Mouse (Mus musculus) cerebellum, adult 9-11 months (tissue): ENCODE data around the gene Spns3.

Experiments used
- DNase-seq: peaks from one replicate; pipeline ENCODE4 v3.0.0; 2022

The Spns3 gene

DNA sequence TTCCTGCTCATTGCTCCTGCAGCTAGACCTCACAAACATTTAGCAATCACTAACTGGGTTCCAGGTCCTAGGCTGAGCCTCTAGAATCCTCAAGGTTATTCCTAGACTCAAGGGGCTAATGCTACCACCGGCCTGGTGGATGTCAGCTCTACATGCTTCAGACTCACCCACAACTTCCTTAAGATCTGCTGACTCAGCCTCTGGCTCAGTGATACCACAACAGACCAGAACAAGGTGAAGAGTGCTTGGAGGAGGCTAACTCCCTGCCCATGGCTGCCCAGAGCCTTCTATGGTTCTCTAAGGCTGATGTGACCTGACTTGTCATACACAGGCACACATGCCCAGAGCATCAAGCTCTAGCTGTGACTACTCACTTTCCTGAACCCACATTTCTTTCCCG lies 70.8 kb downstream of the Spns3 start:
- DNase-seq: no peak

DNA sequence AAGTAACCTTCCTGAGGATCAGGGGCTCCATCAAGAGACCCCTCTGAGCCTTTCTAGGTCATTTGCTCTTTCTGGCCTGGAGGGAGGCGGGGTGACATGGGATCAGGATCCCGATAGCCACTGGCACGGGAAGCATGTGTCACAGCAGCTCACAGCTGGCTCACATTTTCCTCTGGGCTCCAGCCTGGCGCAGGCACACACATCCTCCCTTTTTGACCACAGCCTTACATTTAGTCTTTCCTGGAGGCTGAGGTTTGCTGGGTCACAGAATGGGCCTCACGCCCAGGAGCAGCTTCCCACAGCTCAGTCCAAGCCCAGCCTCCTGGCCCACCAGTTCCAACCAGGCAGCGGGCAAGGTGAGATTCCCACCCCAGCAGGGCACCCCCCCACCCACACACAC lies 72.1 kb downstream of the Spns3 start:
- DNase-seq: no peak

DNA sequence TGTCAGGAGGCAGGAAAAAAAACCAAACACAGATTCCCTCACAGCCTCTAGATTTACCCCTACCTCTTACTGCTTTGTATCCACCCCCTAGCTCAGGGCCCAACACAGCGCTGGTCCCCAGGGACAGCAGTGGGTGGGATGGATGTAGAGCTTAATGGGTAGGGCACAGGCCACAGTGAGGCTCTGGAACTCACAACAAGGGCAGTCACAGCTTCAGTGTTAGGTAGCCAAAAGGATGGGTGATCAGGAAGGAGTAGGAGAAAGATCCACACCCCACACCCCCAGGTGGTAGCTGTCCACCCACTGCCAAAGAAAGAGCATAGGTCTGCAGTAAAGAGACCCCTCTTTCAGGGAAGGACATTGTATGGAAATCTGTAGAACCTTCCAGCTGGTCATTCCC lies 72.7 kb downstream of the Spns3 start:
- no peak for DNase-seq

- no peak for DNase-seq
These were observed 73.1 kb downstream of the Spns3 start for GRCm38 (mm10) chr11:72477182-72477581.

- no peak for DNase-seq
These were observed 74.2 kb downstream of the Spns3 start for GRCm38 (mm10) chr11:72476074-72476625.

DNA sequence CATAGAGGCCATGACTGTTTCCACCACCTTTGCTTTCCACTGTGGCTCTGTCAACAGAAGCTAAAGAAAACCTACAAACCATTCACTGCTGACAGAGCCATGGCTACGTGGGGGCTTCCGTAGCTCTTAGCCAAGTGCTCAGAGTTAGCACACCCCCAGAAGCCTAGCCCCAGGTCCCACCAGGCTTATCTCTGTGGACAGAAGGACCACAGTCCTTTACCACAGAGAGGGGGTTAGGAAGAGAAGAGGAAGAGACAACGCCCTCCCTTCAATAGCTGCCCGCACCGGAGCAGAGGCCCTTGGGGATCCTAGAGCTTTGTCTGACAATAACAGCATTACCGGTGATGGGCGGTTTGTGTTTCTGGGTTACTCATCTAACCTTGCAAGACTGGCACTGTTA lies 74.9 kb downstream of the Spns3 start:
- DNase-seq: no peak

DNA sequence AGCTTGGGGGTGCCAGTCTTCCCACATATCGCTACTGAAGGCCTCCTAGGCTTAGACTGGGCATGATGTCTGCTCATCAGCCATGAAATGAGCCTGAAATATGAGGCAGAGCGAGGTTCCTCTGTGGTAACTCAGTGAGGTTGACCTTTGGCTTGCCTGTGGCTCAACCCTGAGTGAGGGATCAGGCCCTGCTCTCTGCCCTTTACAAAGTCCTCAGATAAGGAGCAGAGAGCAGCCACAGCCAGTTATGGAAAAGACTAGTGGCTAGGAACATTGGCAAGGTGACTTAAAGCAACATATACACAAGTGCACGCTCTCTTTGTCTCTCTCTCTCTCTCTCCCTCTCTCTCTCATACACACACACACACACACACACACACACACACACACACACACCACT lies 75.4 kb downstream of the Spns3 start:
- DNase-seq: no peak

DNA sequence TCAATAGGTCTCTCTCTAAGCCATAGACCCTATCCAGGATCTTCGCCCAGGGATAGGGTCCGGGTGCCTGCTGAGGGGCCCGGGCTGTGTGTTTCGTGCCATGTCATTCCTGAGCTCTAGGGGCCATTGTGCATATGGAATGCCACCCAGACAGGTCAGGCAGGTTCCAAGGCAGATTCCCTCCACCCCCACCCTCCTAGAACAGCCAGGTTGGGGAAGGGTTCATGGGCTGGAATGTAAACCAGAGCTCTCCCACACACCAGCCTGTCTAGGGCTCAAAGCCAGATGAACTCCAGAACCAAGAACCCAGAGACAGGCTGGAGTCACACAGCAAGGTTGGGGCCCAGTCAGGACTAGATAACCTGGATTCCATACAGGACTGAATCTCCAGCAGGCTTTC lies 76.8 kb downstream of the Spns3 start:
- no peak for DNase-seq

DNA sequence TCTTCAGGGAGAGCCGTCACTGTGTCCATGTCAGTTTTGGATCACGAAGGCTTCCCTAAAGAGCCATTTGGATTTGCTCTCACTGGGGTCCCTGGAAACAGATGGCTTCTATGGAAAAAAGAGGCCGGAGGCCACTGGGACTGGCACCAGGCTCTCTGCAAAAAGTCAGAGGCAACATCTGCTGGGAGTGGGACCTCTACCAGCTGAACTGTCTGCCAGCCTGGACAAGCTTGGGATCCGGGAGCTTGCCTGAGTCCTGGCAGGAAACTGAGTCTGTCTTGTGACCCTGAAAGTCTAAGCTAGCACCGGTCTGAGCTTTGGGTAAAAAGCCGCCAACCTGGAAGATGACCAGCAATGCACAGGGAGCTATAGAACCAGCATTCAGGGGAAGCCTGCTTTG lies 78.9 kb downstream of the Spns3 start:
- no peak for DNase-seq

- DNase-seq: no peak
These were observed 80.3 kb downstream of the Spns3 start for GRCm38 (mm10) chr11:72470004-72470403.

DNA sequence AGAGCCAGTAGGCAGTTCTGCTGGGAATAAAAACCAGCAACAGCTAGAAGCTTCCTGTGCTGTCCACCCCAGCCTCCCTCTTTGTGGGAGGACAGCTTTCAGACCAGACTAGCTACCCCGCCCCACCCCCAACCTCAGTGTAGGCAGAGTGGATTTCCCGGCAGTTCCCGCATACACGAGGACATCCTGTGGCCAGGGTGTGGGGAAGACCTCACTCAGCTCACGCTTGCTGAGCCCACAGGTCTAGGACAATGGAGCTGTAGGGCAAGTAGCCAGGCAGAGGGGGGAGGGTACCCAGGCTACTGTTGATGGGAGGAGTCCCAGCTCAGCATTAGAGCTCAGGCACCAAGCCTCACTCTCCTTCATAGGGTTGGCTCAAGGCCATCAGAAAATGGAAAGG lies 81.1 kb downstream of the Spns3 start:
- DNase-seq: no peak

GRCm38 (mm10) chr11:72468525-72468924 lies 81.8 kb downstream of the Spns3 start:
- DNase-seq: no peak

DNA sequence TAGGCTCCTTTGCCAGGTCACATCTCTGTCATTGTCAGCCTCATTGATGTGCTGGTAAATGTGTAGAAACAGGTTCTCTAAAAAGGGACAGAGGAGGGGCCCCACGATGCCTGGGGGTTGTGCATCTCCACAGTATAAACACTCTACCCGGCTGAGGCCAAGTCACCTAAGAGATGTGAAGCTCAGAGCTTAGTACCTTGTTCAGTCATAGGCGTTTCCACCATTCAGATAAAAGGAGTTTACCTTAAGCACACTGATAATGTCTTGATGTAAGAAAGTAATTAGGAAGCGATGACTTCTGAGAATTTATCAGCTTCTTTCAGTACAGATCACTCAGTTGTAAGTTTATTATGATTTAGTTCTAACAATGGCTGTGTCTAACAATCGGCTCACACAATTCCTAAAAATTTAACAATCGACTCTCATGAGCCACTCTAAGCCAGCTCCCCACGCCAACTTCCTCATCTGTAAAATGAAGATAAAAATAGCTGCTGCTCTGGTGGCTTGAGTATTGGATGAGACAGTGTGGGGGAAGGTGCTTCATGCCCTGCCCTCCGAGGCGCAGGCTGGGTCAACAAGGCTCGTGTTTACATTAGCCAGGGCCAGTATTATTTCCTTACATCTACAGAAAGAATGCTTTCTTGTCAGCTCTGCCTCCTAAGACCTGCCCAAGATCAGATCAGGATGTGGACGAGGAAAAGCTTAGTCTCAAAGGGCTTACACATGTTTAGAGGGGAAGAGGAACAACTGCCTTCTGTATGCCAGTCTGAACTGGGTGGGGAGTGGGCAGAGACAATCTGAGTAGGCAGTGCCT lies 83.4 kb downstream of the Spns3 start:
- DNase-seq: no peak

DNA sequence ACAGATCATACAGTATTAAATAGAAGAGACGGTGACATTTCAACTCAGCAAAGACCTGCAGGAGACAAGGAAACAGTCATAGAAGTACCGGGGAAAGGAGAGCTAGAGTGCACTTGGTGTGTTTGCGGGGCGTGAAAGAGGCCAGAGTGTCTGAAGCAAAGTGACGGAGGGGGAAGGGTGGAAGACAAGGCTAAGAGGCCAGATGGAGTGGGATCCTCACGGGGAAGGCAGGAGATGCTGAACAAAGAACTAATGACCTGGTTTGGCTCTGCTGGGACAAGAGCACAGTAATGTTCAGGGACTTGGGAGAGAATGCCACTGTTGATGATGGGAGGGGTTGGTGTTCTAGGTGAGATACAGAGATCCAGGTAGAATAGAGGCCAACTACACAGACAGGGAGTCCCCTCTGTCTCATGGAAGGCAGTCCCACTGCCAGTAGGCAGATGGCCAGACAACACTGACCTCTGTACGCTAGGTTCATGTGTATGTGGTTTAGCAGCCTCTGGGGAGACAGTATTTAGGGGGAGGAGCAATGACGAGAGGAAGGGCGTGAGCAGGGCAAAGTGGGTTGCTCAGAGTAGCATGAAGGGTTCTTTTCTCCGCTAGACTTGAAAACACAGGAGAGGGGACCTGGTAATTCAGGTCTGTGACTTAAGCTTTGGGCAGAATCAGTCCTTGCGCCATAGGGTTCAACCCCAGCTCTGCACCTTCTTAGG lies 84.2 kb downstream of the Spns3 start:
- no peak for DNase-seq

DNA sequence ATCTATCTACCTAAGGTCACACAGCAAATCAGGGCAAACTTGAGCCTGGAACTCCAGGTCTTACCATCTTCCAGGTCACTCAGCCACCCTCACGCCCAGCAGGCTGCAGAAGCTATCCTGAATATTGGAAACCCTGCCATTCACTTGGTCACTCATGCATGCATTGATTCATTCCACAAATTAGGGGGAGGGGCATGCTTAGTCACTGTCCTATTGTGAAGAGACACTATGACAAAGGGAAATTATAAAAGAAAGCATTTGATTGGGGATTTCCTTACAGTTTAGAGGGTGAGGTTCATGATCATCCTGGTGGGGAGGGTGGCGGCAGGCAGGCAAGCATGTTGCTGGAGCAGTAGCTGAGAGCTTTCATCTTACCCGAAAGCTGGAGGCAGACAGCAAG lies 85.5 kb downstream of the Spns3 start:
- DNase-seq: no peak

DNA sequence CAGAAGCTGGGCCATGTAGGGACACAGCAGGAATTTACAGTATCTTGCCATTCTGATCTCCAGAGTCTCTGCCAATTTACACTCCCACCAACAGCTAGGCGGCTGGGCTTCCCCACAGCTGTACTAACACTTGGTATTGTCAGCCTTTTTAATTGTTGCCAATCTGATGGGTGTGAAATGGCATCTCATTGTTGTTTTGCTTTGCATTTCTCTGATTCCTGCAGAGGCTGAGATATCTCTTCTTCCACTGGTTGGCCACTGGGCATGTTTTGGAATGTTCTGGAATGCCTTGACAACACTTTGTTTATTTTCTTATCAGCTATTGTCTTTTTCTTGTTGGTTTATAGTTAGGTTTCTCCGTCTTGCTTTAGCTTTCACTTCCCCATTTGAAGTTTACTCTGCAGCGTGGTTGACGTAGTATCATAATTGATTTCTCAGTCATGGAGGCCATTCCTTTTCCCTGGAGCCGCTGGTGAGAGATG lies 88.8 kb downstream of the Spns3 start:
- no peak for DNase-seq

DNA sequence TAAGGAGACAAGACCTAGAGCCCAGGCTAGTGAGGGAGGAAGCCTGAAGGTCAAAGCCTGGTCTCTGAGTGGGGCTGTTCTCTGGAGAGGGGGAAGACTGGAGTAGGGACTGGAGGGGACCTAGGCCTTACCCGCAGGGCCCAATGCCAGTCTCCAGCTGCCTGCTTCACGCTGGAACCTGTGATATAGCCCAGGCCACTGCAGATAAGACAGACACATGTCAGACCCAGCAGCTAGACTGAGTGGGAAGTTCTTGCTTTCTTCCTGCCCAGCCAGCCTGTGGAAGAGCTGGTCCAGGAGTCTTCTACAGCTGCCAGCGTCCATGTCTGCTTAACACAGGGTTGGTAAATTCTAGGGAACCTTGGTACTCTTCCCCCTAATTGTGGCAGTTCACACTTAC lies 91.8 kb downstream of the Spns3 start:
- DNase-seq: no peak

GRCm38 (mm10) chr11:72457995-72458496 lies 92.3 kb downstream of the Spns3 start:
- no peak for DNase-seq

- DNase-seq: peak; percentile 60
These were observed 94.6 kb downstream of the Spns3 start for GRCm38 (mm10) chr11:72455694-72456093.

DNA sequence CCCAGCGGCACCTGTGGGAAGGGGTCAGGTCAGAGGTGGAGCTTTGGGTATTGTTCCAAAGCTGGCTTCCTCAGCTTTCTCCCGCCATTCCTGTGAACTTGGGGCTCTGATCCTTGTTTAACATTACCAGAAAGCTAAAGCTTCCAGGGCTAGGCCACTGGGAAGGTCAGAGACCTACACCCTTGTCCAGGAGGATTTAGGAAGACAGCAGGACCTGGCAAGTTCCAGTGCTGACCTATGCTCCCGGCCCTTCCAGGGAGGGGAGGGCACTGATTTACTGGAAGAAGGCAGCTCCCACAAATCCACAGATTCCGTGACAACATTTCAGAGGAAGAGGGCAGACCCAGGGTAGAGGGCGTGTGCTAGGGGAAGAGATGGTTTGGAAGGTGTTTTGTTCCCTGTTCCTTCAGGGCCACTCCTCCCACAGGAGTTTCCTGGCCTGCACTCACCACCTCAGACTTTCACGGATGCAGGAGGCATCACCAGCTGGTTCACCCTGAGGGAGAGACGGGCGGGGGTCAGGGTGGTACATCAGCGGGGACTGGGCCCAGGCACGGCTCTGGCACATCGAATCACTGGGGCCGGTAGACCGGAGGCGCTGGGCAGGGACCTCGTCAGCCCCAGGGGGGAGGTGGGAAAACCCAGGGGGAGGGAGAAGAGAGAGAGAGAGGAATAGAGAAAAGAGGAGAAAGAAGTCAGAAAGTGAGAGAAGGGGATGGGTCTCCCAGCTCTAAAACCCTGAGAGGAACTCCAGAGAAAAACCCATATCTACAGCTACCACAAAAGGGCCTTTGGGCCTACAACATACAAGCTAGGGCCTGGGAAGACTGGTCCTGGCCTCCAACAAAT lies 97.0 kb downstream of the Spns3 start:
- DNase-seq: no peak

GRCm38 (mm10) chr11:72452140-72452665 lies 98.1 kb downstream of the Spns3 start:
- no peak for DNase-seq

- no peak for DNase-seq
These were observed 102.8 kb downstream of the Spns3 start for GRCm38 (mm10) chr11:72447475-72447874.
